Mouse (Mus musculus) adrenal gland, postnatal 14 days (tissue): ENCODE measurements at regions not wholly inside any gene's neighbourhood (a gene's known extent, or its start where the extent isn't known, plus 50 kb on each side); places are given as distances from the start of the nearest gene placed in this dataset.

Source experiments
- DNase-seq: peaks from one replicate; pipeline ENCODE4 v3.0.0; 2021; ENCODE audit warnings: mixed read lengths

GRCm38 (mm10) chr16:29877372-29878123 is 186.6 kb upstream of the Hes1 start:
- no peak for DNase-seq

GRCm38 (mm10) chr16:29879665-29880064 is 184.5 kb upstream of the Hes1 start:
- no peak for DNase-seq

GRCm38 (mm10) chr16:29881497-29881896 is 182.7 kb upstream of the Hes1 start:
- DNase-seq = peak; percentile 17

- peak; percentile 84 for DNase-seq
Measured at GRCm38 (mm10) chr16:29882226-29882972, 181.8 kb upstream of the Hes1 start.

GRCm38 (mm10) chr16:29883252-29883992 is 180.8 kb upstream of the Hes1 start:
- DNase-seq = no peak

GRCm38 (mm10) chr16:29884899-29885298 is 179.3 kb upstream of the Hes1 start:
- no peak for DNase-seq

- DNase-seq = no peak
Measured at GRCm38 (mm10) chr16:29886755-29887154, 177.4 kb upstream of the Hes1 start.

- no peak for DNase-seq
Measured at GRCm38 (mm10) chr16:29889346-29889745, 174.8 kb upstream of the Hes1 start.

- no peak for DNase-seq
Measured at GRCm38 (mm10) chr16:29891472-29891871, 172.7 kb upstream of the Hes1 start.

GRCm38 (mm10) chr16:29893871-29894828 is 170.0 kb upstream of the Hes1 start:
- peak; percentile 16 for DNase-seq

- DNase-seq = no peak
Measured at GRCm38 (mm10) chr16:29896393-29896792, 167.8 kb upstream of the Hes1 start.

- DNase-seq = peak; percentile 58
Measured at GRCm38 (mm10) chr16:29903510-29903909, 160.7 kb upstream of the Hes1 start.

GRCm38 (mm10) chr16:29904183-29904775 is 159.9 kb upstream of the Hes1 start:
- no peak for DNase-seq

GRCm38 (mm10) chr16:29907331-29907730 is 156.9 kb upstream of the Hes1 start:
- DNase-seq = no peak

- DNase-seq = no peak
Measured at GRCm38 (mm10) chr16:29908031-29908430, 156.2 kb upstream of the Hes1 start.

- DNase-seq = peak; percentile 46
Measured at GRCm38 (mm10) chr16:29909923-29910465, 154.2 kb upstream of the Hes1 start.

GRCm38 (mm10) chr16:29911164-29911571 is 153.0 kb upstream of the Hes1 start:
- DNase-seq = no peak

GRCm38 (mm10) chr16:29913357-29914010 is 150.7 kb upstream of the Hes1 start:
- DNase-seq = no peak

- DNase-seq = peak; percentile 84
Measured at GRCm38 (mm10) chr16:29915346-29915745, 148.8 kb upstream of the Hes1 start.

- no peak for DNase-seq
Measured at GRCm38 (mm10) chr16:29917989-29918388, 146.2 kb upstream of the Hes1 start.
